Mouse (Mus musculus): ENCODE results near the gene 1600014C23Rik.

DNA sequence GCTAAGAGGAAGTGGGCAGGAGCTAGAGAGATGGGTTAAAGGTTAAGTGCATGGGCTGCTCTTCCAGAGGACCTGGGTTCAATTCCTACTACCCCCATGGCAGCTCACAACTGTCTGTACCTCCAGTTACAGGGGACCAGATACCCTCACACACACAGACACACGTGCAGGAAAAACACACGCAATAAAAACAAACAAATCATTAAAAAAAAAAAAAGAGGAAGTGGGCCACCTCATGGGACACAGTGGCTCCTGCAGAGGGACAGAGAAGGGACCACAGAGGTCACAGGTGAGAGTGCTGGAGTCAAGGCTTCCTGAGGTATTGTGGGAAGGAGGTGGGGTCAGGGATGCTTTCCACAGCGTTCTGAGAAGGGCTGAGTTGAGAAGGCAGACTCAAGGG lies 22.1 kb downstream of the 1600014C23Rik start:
- TF ChIP-seq CTCF (IDR thresholded peaks at IDR 0.05; ENCODE audit: low read depth, low read length) (no peak), EP300 (IDR thresholded peaks at IDR 0.05; ENCODE audit: insufficient read depth, low read depth, low read length) (no peak), POLR2A (IDR thresholded peaks at IDR 0.05; ENCODE audit: insufficient read depth, low read length) (no peak)

Measured in ES-Bruce4 (cell line).